Mouse (Mus musculus) myocyte (in vitro differentiated cells): ENCODE data around the gene Katnal1. TPM values are rescaled to one million over a fixed set of nuclear protein-coding genes. Genes with fewer than 3 reads are reported as not detected.

Experiments
- H3K27me3 ChIP-seq: one replicate; pipeline ENCODE4 v1.6.1; 2011; ENCODE audit not compliant: control insufficient read depth, insufficient read depth, insufficient read length
- H3K36me3 ChIP-seq: one replicate; pipeline ENCODE4 v1.6.1; 2011; ENCODE audit not compliant: control insufficient read depth, insufficient read depth
- H3K4me2 ChIP-seq: one replicate; pipeline ENCODE4 v1.6.1; 2011; ENCODE audit warnings: low read depth, control low read depth
- H3K4me3 ChIP-seq: one replicate; pipeline ENCODE4 v1.5.1; 2011; ENCODE audit warnings: mild to moderate bottlenecking, control low read depth, moderate library complexity
- H3K79me2 ChIP-seq: one replicate; pipeline ENCODE4 v1.6.1; 2011; ENCODE audit not compliant: control insufficient read depth, insufficient read depth
- H3ac ChIP-seq: one replicate; pipeline ENCODE4 v1.6.1; 2011; ENCODE audit not compliant: control insufficient read depth, insufficient read length
- CEBPB ChIP-seq: IDR thresholded peaks from 2 replicates; pipeline ENCODE4 v1.6.1; 2011; ENCODE audit warnings: mild to moderate bottlenecking, moderate library complexity; ENCODE audit not compliant: poor library complexity, insufficient read depth, severe bottlenecking
- E2F4 ChIP-seq: IDR thresholded peaks from one replicate; pipeline ENCODE4 v1.6.1; 2011; ENCODE audit warnings: mild to moderate bottlenecking, control low read depth, moderate library complexity; ENCODE audit not compliant: insufficient read depth
- MAX ChIP-seq: IDR thresholded peaks from one replicate; pipeline ENCODE4 v1.6.1; 2011; ENCODE audit warnings: low read depth, mild to moderate bottlenecking, control low read depth
- MYOD1 ChIP-seq, 3 experiments: IDR thresholded peaks; one replicate each; pipeline ENCODE4 v1.6.1; 2011; ENCODE audit warnings: control low read depth in 2 of 3, low read depth in 2 of 3, mild to moderate bottlenecking in 2 of 3, moderate library complexity in 1 of 3; ENCODE audit not compliant: insufficient read length in 2 of 3, control insufficient read depth in 1 of 3
- MYOG ChIP-seq, 3 experiments: IDR thresholded peaks; one replicate each; pipeline ENCODE4 v1.6.1; 2011; ENCODE audit warnings: control low read depth in 2 of 3, low read depth in 2 of 3, mild to moderate bottlenecking in 2 of 3; ENCODE audit not compliant: insufficient read length in 2 of 3, control insufficient read depth in 1 of 3, insufficient read depth in 1 of 3
- POLR2A ChIP-seq: IDR thresholded peaks from one replicate; pipeline ENCODE4 v1.6.1; 2011; ENCODE audit warnings: low read depth, mild to moderate bottlenecking, control low read depth, moderate library complexity; ENCODE audit not compliant: insufficient read length
- POLR2AphosphoS2 ChIP-seq: IDR thresholded peaks from one replicate; pipeline ENCODE4 v1.6.1; 2011; ENCODE audit warnings: low read depth, control low read depth; ENCODE audit not compliant: insufficient read length
- REST ChIP-seq: IDR thresholded peaks from one replicate; pipeline ENCODE4 v1.6.1; 2011; ENCODE audit warnings: mild to moderate bottlenecking, control low read depth, moderate library complexity; ENCODE audit not compliant: insufficient read depth, insufficient read length
- SRF ChIP-seq: IDR thresholded peaks from one replicate; pipeline ENCODE4 v1.6.1; 2011; ENCODE audit warnings: low read depth; ENCODE audit not compliant: control insufficient read depth, insufficient read length
- TCF12 ChIP-seq: IDR thresholded peaks from one replicate; pipeline ENCODE4 v1.6.1; 2011; ENCODE audit warnings: mild to moderate bottlenecking, control low read depth; ENCODE audit not compliant: poor library complexity, insufficient read depth, severe bottlenecking
- TCF3 ChIP-seq: IDR thresholded peaks from one replicate; pipeline ENCODE4 v1.6.1; 2011; ENCODE audit warnings: low read depth, control low read depth; ENCODE audit not compliant: insufficient read length
- USF1 ChIP-seq: IDR thresholded peaks from one replicate; pipeline ENCODE4 v1.6.1; 2011; ENCODE audit warnings: low read depth, mild to moderate bottlenecking, control low read depth, moderate library complexity
- polyA plus RNA-seq: library from polyadenylated mRNA; unstranded; fragments of >200 nt; fragmentation: generic; extraction: Trizol; gene quantifications from one replicate; pipeline ENCODE4 v1.2.1, GENCODE M21; 2012; ENCODE audit warnings: missing spikeins

Gene Katnal1
- polyA plus RNA-seq, 1 experiment = 7.6 TPM

DNA sequence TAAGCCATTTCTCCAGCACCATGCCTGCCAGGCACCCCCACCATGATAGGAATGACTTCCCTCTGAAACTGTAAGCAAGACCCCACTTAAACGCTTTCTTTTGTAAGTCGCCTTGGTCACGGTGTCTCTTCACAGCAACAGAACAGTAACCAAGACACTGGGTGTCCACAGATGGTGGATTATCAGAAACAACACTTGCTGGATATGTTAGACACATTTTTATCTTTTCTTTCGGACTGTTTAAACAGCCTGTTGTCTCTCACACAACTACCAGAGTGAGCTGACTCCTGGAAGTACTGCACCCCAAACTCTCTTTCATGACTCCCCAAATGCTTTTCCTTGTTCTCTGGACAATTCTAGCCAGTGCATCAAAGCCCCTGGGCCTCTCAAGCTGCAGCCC, 38.9 kb downstream of the Katnal1 start:
- no peak for TF ChIP-seq REST
- TF ChIP-seq MYOD1 (IDR thresholded peaks at IDR 0.05; ENCODE audit: control insufficient read depth in 1 of 3, insufficient read length in 2 of 3, low read depth in 2 of 3) = no peak
- no peak for TF ChIP-seq SRF
- TF ChIP-seq USF1 = no peak
- no peak for TF ChIP-seq MAX
- TF ChIP-seq TCF12 = no peak
- TF ChIP-seq MYOG (IDR thresholded peaks at IDR 0.05; ENCODE audit: control insufficient read depth in 1 of 3, insufficient read depth in 1 of 3, insufficient read length in 2 of 3, low read depth in 2 of 3) = no peak
- no peak for TF ChIP-seq CEBPB
- TF ChIP-seq TCF3 = no peak
- no peak for TF ChIP-seq POLR2AphosphoS2
- no peak for TF ChIP-seq E2F4
- H3K27me3 ChIP-seq = no peaks in the 10 kb centered on the region
- H3ac ChIP-seq = no peak overlapping the region
- H3K4me3 ChIP-seq = no peak overlapping the region
- H3K36me3 ChIP-seq = peaks cover 25% of the 10 kb centered on the region
- no peaks in the 10 kb centered on the region for H3K79me2 ChIP-seq
- no peak overlapping the region for H3K4me2 ChIP-seq

- H3K27me3 ChIP-seq = no peaks in the 10 kb centered on the region
- TF ChIP-seq TCF3 (no peak), SRF (no peak)
- no peak overlapping the region for H3K4me3 ChIP-seq
- H3K4me2 ChIP-seq = no peak overlapping the region
- no peak overlapping the region for H3ac ChIP-seq
- H3K79me2 ChIP-seq = no peaks in the 10 kb centered on the region
- H3K36me3 ChIP-seq = peaks cover 22% of the 10 kb centered on the region
Measured at GRCm38 (mm10) chr5:148888032-148888431, 41.1 kb downstream of the Katnal1 start.

DNA sequence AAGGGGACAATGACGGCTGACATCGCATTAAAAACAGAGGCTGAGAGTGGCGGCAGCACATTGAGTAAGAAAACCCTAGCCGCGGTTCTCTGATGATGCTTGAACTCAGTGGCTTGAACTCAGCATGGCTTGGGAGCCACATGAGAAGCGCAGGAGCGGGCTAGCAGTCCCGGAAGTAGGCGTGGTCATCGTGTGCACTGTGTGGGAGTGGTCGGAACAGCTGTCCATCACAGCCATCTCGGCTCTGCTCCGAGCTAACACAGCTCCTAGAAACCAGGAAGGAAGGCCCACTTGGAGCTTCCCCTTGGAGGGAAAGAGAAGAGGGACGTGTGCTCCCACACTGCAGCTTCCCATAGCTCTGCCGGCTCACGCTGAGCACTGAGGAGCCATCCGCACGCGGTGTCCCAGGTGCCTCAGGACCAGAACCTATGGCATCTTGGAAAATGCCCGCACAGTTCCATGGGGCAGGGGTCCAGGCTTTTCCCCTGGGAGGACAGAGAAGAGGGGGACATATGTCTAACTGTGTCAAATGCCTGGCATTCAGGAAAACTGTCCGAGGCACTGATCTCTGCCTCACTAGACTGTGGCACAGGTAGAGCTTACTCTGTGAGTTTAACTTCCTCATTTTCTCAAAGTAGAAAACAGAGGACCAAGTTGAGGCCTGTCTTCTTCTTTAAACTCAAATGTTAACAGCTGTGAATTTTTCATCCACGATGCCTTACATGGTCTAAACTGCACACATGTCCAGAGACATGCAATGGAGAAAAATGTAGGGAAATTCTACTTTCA, 43.1 kb downstream of the Katnal1 start:
- Histone ChIP-seq H3K36me3 (peaks cover 11% of the 10 kb centered on the region), H3K27me3 (no peaks in the 10 kb centered on the region), H3K4me2 (no peak overlapping the region), H3K4me3 (no peak overlapping the region), H3K79me2 (no peaks in the 10 kb centered on the region), H3ac (no peak overlapping the region)
- TF ChIP-seq MYOD1 (IDR thresholded peaks at IDR 0.05; ENCODE audit: control insufficient read depth in 1 of 3, insufficient read length in 2 of 3, low read depth in 2 of 3) = no peak
- no peak for TF ChIP-seq POLR2AphosphoS2
- TF ChIP-seq MYOG (IDR thresholded peaks at IDR 0.05; ENCODE audit: control insufficient read depth in 1 of 3, insufficient read depth in 1 of 3, insufficient read length in 2 of 3, low read depth in 2 of 3) = peak in 1 of 3 experiments; percentile 11
- no peak for TF ChIP-seq REST

DNA sequence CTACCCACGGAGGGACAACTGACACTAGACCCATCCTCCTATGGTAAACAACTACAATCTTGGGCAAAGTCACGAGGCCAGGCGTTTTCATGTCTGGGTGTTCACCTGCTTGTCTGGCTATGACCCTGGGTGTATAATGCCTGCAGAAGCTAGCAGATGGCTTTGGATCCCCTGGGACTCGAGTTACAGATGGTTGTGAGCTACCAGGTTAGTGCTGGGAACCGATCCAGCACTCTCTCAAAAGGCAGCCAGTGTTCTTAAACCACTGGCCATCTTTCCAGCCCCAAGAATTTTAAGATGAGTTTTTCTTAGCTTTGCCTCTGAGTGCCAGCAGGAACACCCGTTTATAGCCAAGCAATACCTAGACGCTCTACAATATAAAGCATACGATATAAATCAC, 45.4 kb downstream of the Katnal1 start:
- H3K36me3 ChIP-seq = peaks cover 6% of the 10 kb centered on the region
- no peak overlapping the region for H3K4me3 ChIP-seq
- no peak overlapping the region for H3K4me2 ChIP-seq
- no peaks in the 10 kb centered on the region for H3K79me2 ChIP-seq
- no peak overlapping the region for H3ac ChIP-seq
- H3K27me3 ChIP-seq = no peaks in the 10 kb centered on the region
- TF ChIP-seq POLR2AphosphoS2 = no peak
- no peak for TF ChIP-seq POLR2A
- no peak for TF ChIP-seq TCF12
- TF ChIP-seq USF1 = no peak
- TF ChIP-seq SRF = no peak
- TF ChIP-seq TCF3 = no peak
- TF ChIP-seq MYOG (IDR thresholded peaks at IDR 0.05; ENCODE audit: control insufficient read depth in 1 of 3, insufficient read depth in 1 of 3, insufficient read length in 2 of 3, low read depth in 2 of 3) = no peak
- TF ChIP-seq REST = no peak
- no peak for TF ChIP-seq CEBPB
- no peak for TF ChIP-seq MYOD1 (IDR thresholded peaks at IDR 0.05; ENCODE audit: control insufficient read depth in 1 of 3, insufficient read length in 2 of 3, low read depth in 2 of 3)
- no peak for TF ChIP-seq MAX
- TF ChIP-seq E2F4 = no peak

DNA sequence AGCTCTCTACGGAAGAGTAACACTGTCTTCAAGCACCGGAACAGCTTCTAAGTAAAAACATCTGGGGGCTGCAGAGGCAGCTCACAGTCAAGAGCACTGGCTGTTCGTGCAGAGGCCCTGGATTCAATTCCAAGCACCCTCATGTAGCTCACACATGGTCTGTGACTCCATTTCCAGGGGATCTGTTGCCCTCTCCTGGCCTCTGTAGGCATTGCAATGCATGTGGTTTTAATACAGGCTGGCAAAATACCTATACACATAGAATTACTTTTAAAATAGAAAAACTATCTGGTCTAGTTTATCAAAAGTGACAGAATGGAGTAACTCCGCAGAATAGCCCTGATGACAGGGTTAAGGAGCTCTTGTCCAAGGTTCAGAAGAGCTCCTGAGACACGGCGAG, 49.9 kb downstream of the Katnal1 start:
- Histone ChIP-seq H3ac (no peak overlapping the region), H3K79me2 (no peaks in the 10 kb centered on the region), H3K4me3 (no peak overlapping the region), H3K4me2 (no peak overlapping the region), H3K36me3 (no peaks in the 10 kb centered on the region), H3K27me3 (no peaks in the 10 kb centered on the region)
- TF ChIP-seq CEBPB = no peak
- TF ChIP-seq TCF3 = no peak
- TF ChIP-seq MYOG (IDR thresholded peaks at IDR 0.05; ENCODE audit: control insufficient read depth in 1 of 3, insufficient read depth in 1 of 3, insufficient read length in 2 of 3, low read depth in 2 of 3) = no peak
- TF ChIP-seq MYOD1 (IDR thresholded peaks at IDR 0.05; ENCODE audit: control insufficient read depth in 1 of 3, insufficient read length in 2 of 3, low read depth in 2 of 3) = no peak
- TF ChIP-seq E2F4 = no peak
- TF ChIP-seq POLR2A = no peak
- TF ChIP-seq USF1 = no peak
- TF ChIP-seq MAX = no peak
- TF ChIP-seq POLR2AphosphoS2 = no peak
